Mouse (Mus musculus): ENCODE results near the gene Ski.

Ski gene

GRCm38 (mm10) chr4:155150276-155151113 lies 71.9 kb downstream of the Ski start:
- DNase-seq (ENCODE audit: low read depth): no peak

- DNase-seq (ENCODE audit: low read depth): no peak
These were observed 72.5 kb downstream of the Ski start for GRCm38 (mm10) chr4:155149941-155150275.

- DNase-seq (ENCODE audit: low read depth): peak; percentile 73
These were observed 73.3 kb downstream of the Ski start for GRCm38 (mm10) chr4:155148910-155149698.

GRCm38 (mm10) chr4:155148453-155148852 lies 73.9 kb downstream of the Ski start:
- DNase-seq (ENCODE audit: low read depth): no peak

GRCm38 (mm10) chr4:155146107-155146823 lies 76.1 kb downstream of the Ski start:
- DNase-seq (ENCODE audit: low read depth): no peak

- no peak for DNase-seq (ENCODE audit: low read depth)
These were observed 77.7 kb downstream of the Ski start for GRCm38 (mm10) chr4:155144548-155145180.

- DNase-seq (ENCODE audit: low read depth): peak; percentile 94
These were observed 78.4 kb downstream of the Ski start for GRCm38 (mm10) chr4:155143871-155144502.

- no peak for DNase-seq (ENCODE audit: low read depth)
These were observed 79.0 kb downstream of the Ski start for GRCm38 (mm10) chr4:155143411-155143810.

- no peak for DNase-seq (ENCODE audit: low read depth)
These were observed 79.6 kb downstream of the Ski start for GRCm38 (mm10) chr4:155142836-155143235.

- no peak for DNase-seq (ENCODE audit: low read depth)
These were observed 81.6 kb downstream of the Ski start for GRCm38 (mm10) chr4:155140795-155141265.

- DNase-seq (ENCODE audit: low read depth): no peak
These were observed 82.2 kb downstream of the Ski start for GRCm38 (mm10) chr4:155140150-155140549.

- DNase-seq (ENCODE audit: low read depth): no peak
These were observed 82.9 kb downstream of the Ski start for GRCm38 (mm10) chr4:155139281-155140045.

- DNase-seq (ENCODE audit: low read depth): no peak
These were observed 83.9 kb downstream of the Ski start for GRCm38 (mm10) chr4:155138451-155138850.

GRCm38 (mm10) chr4:155137891-155138290 lies 84.5 kb downstream of the Ski start:
- DNase-seq (ENCODE audit: low read depth): no peak

- no peak for DNase-seq (ENCODE audit: low read depth)
These were observed 86.3 kb downstream of the Ski start for GRCm38 (mm10) chr4:155135909-155136585.

- no peak for DNase-seq (ENCODE audit: low read depth)
These were observed 87.7 kb downstream of the Ski start for GRCm38 (mm10) chr4:155134686-155135172.

- DNase-seq (ENCODE audit: low read depth): peak; percentile 82
These were observed 88.6 kb downstream of the Ski start for GRCm38 (mm10) chr4:155133658-155134417.

GRCm38 (mm10) chr4:155133188-155133587 lies 89.2 kb downstream of the Ski start:
- no peak for DNase-seq (ENCODE audit: low read depth)

GRCm38 (mm10) chr4:155130616-155131015 lies 91.8 kb downstream of the Ski start:
- DNase-seq (ENCODE audit: low read depth): no peak

Data from fibroblast of lung, adult 2 months (primary cell).